In the genomic region with DNA sequence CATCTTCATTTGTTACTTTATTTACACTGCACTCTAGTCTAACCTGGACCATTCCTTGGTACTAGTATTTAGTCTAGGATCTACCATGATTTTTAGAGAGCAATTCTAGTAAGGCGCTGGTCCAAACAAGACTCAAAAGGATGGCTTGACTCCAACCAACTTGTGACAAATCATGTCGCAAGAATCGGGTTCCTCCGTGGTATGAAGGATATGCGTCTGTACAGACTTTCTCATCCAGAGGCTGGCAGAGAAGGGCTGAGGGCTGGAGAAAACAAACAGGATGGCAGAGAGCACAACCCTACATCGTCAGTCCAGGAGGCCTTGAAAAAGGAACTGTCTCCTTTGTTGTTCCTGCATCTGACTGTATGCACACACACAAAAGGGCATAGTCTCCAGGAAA, we compare ENCODE assay signal across 10 mouse cellular contexts. TPM values are rescaled to one million over a fixed set of nuclear protein-coding genes. Genes with fewer than 3 reads are reported as not detected.
DNase-seq lines count a peak whose midpoint lies in the region; ATAC-seq and TF ChIP-seq lines count a peak whose summit lies in the region.
"Had no signal": no experiment of that assay in that cellular context is flagged by ENCODE, and none has a peak within 500 bp of the region (broad histone marks: within the 10 kb centered on the region; RNA-seq: fewer than 3 reads in every experiment).

No protein-coding gene starts in this region.

- H3K4me2 ChIP-seq in midbrain, embryonic 12.5 days (replicated peaks) = peak overlapping the region; percentile 15; the same call in 1 of the 2 replicates
- H3K4me2 ChIP-seq in midbrain, postnatal 0 days (ENCODE audit: low read depth, low read length, poor library complexity, severe bottlenecking) = no peak overlapping the region
- peak overlapping the region; percentile 14; the same call in 1 of the 2 replicates for H3K4me2 ChIP-seq in intestine, postnatal 0 days (replicated peaks; ENCODE audit: low read depth)

- H3K27ac ChIP-seq in midbrain, embryonic 12.5 days (replicated peaks) = no peak overlapping the region
- H3K27ac ChIP-seq in midbrain, postnatal 0 days (ENCODE audit: low read depth, low read length) = no peak overlapping the region
- no peak overlapping the region for H3K27ac ChIP-seq in intestine, postnatal 0 days (ENCODE audit: low read depth, low read length)
- H3K27ac ChIP-seq: embryonic facial prominence, embryonic 12.5 days had no signal

- TF ChIP-seq CTCF in midbrain, postnatal 0 days (IDR thresholded peaks at IDR 0.05) = no peak
- TF ChIP-seq CTCF in intestine, postnatal 0 days (IDR thresholded peaks at IDR 0.05; ENCODE audit: low read depth) = no peak

- no peaks in the 10 kb centered on the region for H3K9me3 ChIP-seq in midbrain, embryonic 12.5 days
- H3K9me3 ChIP-seq in midbrain, postnatal 0 days (ENCODE audit: low read length) = no peaks in the 10 kb centered on the region
- no peaks in the 10 kb centered on the region for H3K9me3 ChIP-seq in intestine, postnatal 0 days (ENCODE audit: control insufficient read depth)
- H3K9me3 ChIP-seq: embryonic facial prominence, embryonic 12.5 days had no signal

- DNase-seq in gastrocnemius, adult 18-20 months (ENCODE audit: low spot score) = peak; percentile 39
- DNase-seq in gastrocnemius, postnatal 10 days = no peak
- no peak for DNase-seq in midbrain, postnatal 0 days (ENCODE audit: low spot score)
- no peak for DNase-seq in right cerebral cortex, postnatal 10 days (ENCODE audit: low spot score in 2 of 2)
- no peak for DNase-seq in cerebellum, adult 11 months
- no peak for DNase-seq in ovary, postnatal 36 days (ENCODE audit: low spot score)
- DNase-seq: layer of hippocampus, postnatal 36 days had no signal

- H3K9ac ChIP-seq in midbrain, embryonic 12.5 days (replicated peaks) = no peak overlapping the region
- H3K9ac ChIP-seq in midbrain, postnatal 0 days (replicated peaks; ENCODE audit: low read length, poor library complexity, severe bottlenecking) = no peak overlapping the region
- no peak overlapping the region for H3K9ac ChIP-seq in intestine, postnatal 0 days (ENCODE audit: low read depth, low read length)
- H3K9ac ChIP-seq: embryonic facial prominence, embryonic 12.5 days had no signal

- H3K4me3 ChIP-seq in midbrain, embryonic 12.5 days = no peak overlapping the region
- no peak overlapping the region for H3K4me3 ChIP-seq in midbrain, postnatal 0 days (ENCODE audit: low read depth, low read length)
- H3K4me3 ChIP-seq in intestine, postnatal 0 days (ENCODE audit: low read depth, low read length) = no peak overlapping the region
- H3K4me3 ChIP-seq: embryonic facial prominence, embryonic 12.5 days had no signal

- no peaks in the 10 kb centered on the region for H3K27me3 ChIP-seq in midbrain, embryonic 12.5 days
- H3K27me3 ChIP-seq in midbrain, postnatal 0 days (ENCODE audit: insufficient read depth, low read length) = no peaks in the 10 kb centered on the region
- H3K27me3 ChIP-seq in intestine, postnatal 0 days (replicated peaks; ENCODE audit: control insufficient read depth, insufficient read depth, low read length) = no peaks in the 10 kb centered on the region
- H3K27me3 ChIP-seq: embryonic facial prominence, embryonic 12.5 days had no signal

- ATAC-seq in midbrain, embryonic 12.5 days (ENCODE audit: low FRiP score, low read depth) = no peak
- ATAC-seq in midbrain, postnatal 0 days (ENCODE audit: low FRiP score) = no peak
- ATAC-seq in intestine, postnatal 0 days = no peak

- peaks cover 15% of the 10 kb centered on the region; the same call in 1 of the 2 replicates for H3K36me3 ChIP-seq in midbrain, embryonic 12.5 days
- H3K36me3 ChIP-seq in midbrain, postnatal 0 days (ENCODE audit: insufficient read depth, low read length) = peaks cover 2% of the 10 kb centered on the region; the same call in 1 of the 2 replicates
- peaks cover 4% of the 10 kb centered on the region; the same call in 1 of the 2 replicates for H3K36me3 ChIP-seq in intestine, postnatal 0 days (ENCODE audit: control insufficient read depth, insufficient read depth)

- WGBS in midbrain, embryonic 12.5 days = 86% methylated on average over 6 of the region's 6 CpGs
- WGBS in midbrain, postnatal 0 days = 77% methylated on average over 6 of the region's 6 CpGs
- WGBS in intestine, postnatal 0 days = 70% methylated on average over 6 of the region's 6 CpGs

- peaks cover 15% of the 10 kb centered on the region for H3K4me1 ChIP-seq in midbrain, embryonic 12.5 days
- peaks cover 14% of the 10 kb centered on the region for H3K4me1 ChIP-seq in midbrain, postnatal 0 days (ENCODE audit: insufficient read depth, low read length)
- H3K4me1 ChIP-seq in intestine, postnatal 0 days (replicated peaks; ENCODE audit: control insufficient read depth, insufficient read depth, low read length) = peaks cover 4% of the 10 kb centered on the region; the same call in 1 of the 2 replicates

RNA-seq across cellular contexts. Expression of gene Fbxl3, which starts 2.7 kb away (rescaled TPM):
- total RNA-seq in gastrocnemius, adult 18-20 months (2021) = 10 to 100 TPM; 61.4 to 62.2 TPM
- 10 to 100 TPM; 45.9 to 46.0 TPM for total RNA-seq in gastrocnemius, postnatal 10 days (2021)
- polyA plus RNA-seq in midbrain, embryonic 12.5 days (2016; fragmentation: Nextera tagmentation; extraction: Ambion mirVana) = 26.3 and 27.2 TPM in 2 replicates
- total RNA-seq in midbrain, postnatal 0 days (2014; rRNA removed) = 64.5 and 67.9 TPM in 2 replicates
- polyA plus RNA-seq in midbrain, postnatal 0 days (2015; fragmentation: Nextera tagmentation; extraction: Ambion mirVana) = 20.2 and 22.5 TPM in 2 replicates
- polyA plus RNA-seq in intestine, postnatal 0 days (2015; fragmentation: Nextera tagmentation; extraction: Ambion mirVana) = 21.7 and 22.1 TPM in 2 replicates

RNA-seq across cellular contexts. Expression of gene Cln5, which starts 26.6 kb away (rescaled TPM):
- 10 to 100 TPM; 11.6 to 14.4 TPM for total RNA-seq in gastrocnemius, adult 18-20 months (2021)
- total RNA-seq in gastrocnemius, postnatal 10 days (2021) = 10 to 100 TPM in 1 of 2 experiments, 1 to 10 TPM in 1; 8.3 to 11.2 TPM
- 20.6 and 21.9 TPM in 2 replicates for polyA plus RNA-seq in midbrain, embryonic 12.5 days (2016; fragmentation: Nextera tagmentation; extraction: Ambion mirVana)
- 7.8 and 10.4 TPM in 2 replicates for total RNA-seq in midbrain, postnatal 0 days (2014; rRNA removed)
- 10.6 and 11.5 TPM in 2 replicates for polyA plus RNA-seq in midbrain, postnatal 0 days (2015; fragmentation: Nextera tagmentation; extraction: Ambion mirVana)
- 15.7 and 17.1 TPM in 2 replicates for polyA plus RNA-seq in intestine, postnatal 0 days (2015; fragmentation: Nextera tagmentation; extraction: Ambion mirVana)

RNA-seq across cellular contexts. Expression of gene Acod1, which starts 49.8 kb away (rescaled TPM):
- total RNA-seq in gastrocnemius, adult 18-20 months (2021) = not detected
- total RNA-seq in gastrocnemius, postnatal 10 days (2021) = not detected
- not detected in 2 replicates for polyA plus RNA-seq in midbrain, embryonic 12.5 days (2016; fragmentation: Nextera tagmentation; extraction: Ambion mirVana)
- not detected in 2 replicates for total RNA-seq in midbrain, postnatal 0 days (2014; rRNA removed)
- polyA plus RNA-seq in midbrain, postnatal 0 days (2015; fragmentation: Nextera tagmentation; extraction: Ambion mirVana) = not detected in 2 replicates
- not detected in 2 replicates for polyA plus RNA-seq in intestine, postnatal 0 days (2015; fragmentation: Nextera tagmentation; extraction: Ambion mirVana)
- total RNA-seq: layer of hippocampus, postnatal 36 days had no signal
- polyA plus RNA-seq: embryonic facial prominence, embryonic 12.5 days had no signal
